Mouse (Mus musculus) CH12.LX (cell line): Measurements from ENCODE around the gene Gm20695. TPM values are rescaled to one million over a fixed set of nuclear protein-coding genes. Genes with fewer than 3 reads are reported as not detected.

ENCODE experiments used
- DNase-seq: peaks from one replicate; pipeline ENCODE4 v3.0.0-alpha.2; 2013; ENCODE audit errors: extremely low read depth
- H3K27ac ChIP-seq: 2 replicates; pipeline ENCODE4 v1.5.1; 2012; ENCODE audit warnings: low read depth, mild to moderate bottlenecking, control low read depth, moderate library complexity; ENCODE audit not compliant: insufficient read depth
- H3K27me3 ChIP-seq: replicated peaks from 2 replicates; pipeline ENCODE3; 2012; ENCODE audit warnings: inconsistent platforms
- H3K36me3 ChIP-seq, 2 experiments: replicated peaks in 1 of 2; 2 replicates each; pipeline versions ENCODE3 to v1.6.1; 2012; ENCODE audit warnings: inconsistent platforms in 1 of 2, low read length in 1 of 2, mild to moderate bottlenecking in 1 of 2, mixed read lengths in 1 of 2, moderate library complexity in 1 of 2; ENCODE audit not compliant: control insufficient read depth in 1 of 2, insufficient read depth in 1 of 2
- H3K4me1 ChIP-seq, 2 experiments: 2 replicates each; pipeline ENCODE4 v1.6.1; 2012; ENCODE audit warnings: inconsistent platforms in 1 of 2, moderate library complexity in 1 of 2; ENCODE audit not compliant: insufficient read depth in 2 of 2, control insufficient read depth in 1 of 2
- H3K4me2 ChIP-seq: 2 replicates; pipeline ENCODE4 v1.6.1; 2012; ENCODE audit warnings: low read depth, mild to moderate bottlenecking, control low read depth; ENCODE audit not compliant: poor library complexity, insufficient read depth, severe bottlenecking
- H3K4me3 ChIP-seq, 3 experiments: fragments of 150-350 bp in 1 of 3; sonication (generic) in 1 of 3; replicated peaks in 1 of 3; 2 replicates each; pipeline versions ENCODE3 to v1.5.1; 2011 to 2012; ENCODE audit warnings: low read depth in 2 of 3, low read length in 2 of 3, mild to moderate bottlenecking in 2 of 3, moderate library complexity in 2 of 3, control low read depth in 1 of 3, improper control_type of control experiment in 1 of 3, inconsistent platforms in 1 of 3, mixed read lengths in 1 of 3; ENCODE audit not compliant: poor library complexity in 1 of 3
- H3K79me2 ChIP-seq: replicated peaks from 2 replicates; pipeline ENCODE4 v1.6.1; 2012; ENCODE audit warnings: mild to moderate bottlenecking, moderate library complexity; ENCODE audit not compliant: control insufficient read depth, poor library complexity, insufficient read depth, severe bottlenecking; ENCODE audit errors: extremely low read depth
- H3K9ac ChIP-seq: 2 replicates; pipeline ENCODE4 v1.6.1; 2012; ENCODE audit warnings: low read depth, mild to moderate bottlenecking, control low read depth, moderate library complexity; ENCODE audit not compliant: insufficient read depth
- H3K9me3 ChIP-seq: replicated peaks from 2 replicates; pipeline ENCODE3; 2012; ENCODE audit warnings: low read length, inconsistent platforms, mixed read lengths
- BHLHE40 ChIP-seq: IDR thresholded peaks from 2 replicates; pipeline ENCODE4 v1.6.1; 2011; ENCODE audit warnings: mild to moderate bottlenecking, low read depth, low read length, improper control_type of control experiment
- CHD1 ChIP-seq: IDR thresholded peaks from 2 replicates; pipeline ENCODE4 v1.6.1; 2012; ENCODE audit warnings: low read depth, low read length, improper control_type of control experiment, inconsistent platforms
- CHD2 ChIP-seq: IDR thresholded peaks from 2 replicates; pipeline ENCODE4 v1.6.1; 2011; ENCODE audit warnings: low read length, improper control_type of control experiment
- EP300 ChIP-seq: IDR thresholded peaks from 2 replicates; pipeline ENCODE4 v1.6.1; 2011; ENCODE audit warnings: low read length, improper control_type of control experiment
- ETS1 ChIP-seq: conservative IDR thresholded peaks from 2 replicates; pipeline ENCODE4 v1.6.1; 2012; ENCODE audit warnings: low read depth, mild to moderate bottlenecking, inconsistent platforms, low read length, improper control_type of control experiment, moderate library complexity
- HCFC1 ChIP-seq: IDR thresholded peaks from 2 replicates; pipeline ENCODE4 v1.6.1; 2012; ENCODE audit warnings: low read depth, mild to moderate bottlenecking, inconsistent platforms, low read length, improper control_type of control experiment
- IRF4 ChIP-seq: IDR thresholded peaks from 2 replicates; pipeline ENCODE4 v1.6.1; 2014; ENCODE audit warnings: low read depth, mild to moderate bottlenecking, inconsistent platforms, low read length, improper control_type of control experiment
- JUN ChIP-seq: IDR thresholded peaks from 2 replicates; pipeline ENCODE4 v1.6.1; 2011; ENCODE audit warnings: low read depth, mild to moderate bottlenecking, low read length, improper control_type of control experiment, moderate library complexity; ENCODE audit not compliant: insufficient read depth
- JUND ChIP-seq: conservative IDR thresholded peaks from 2 replicates; pipeline ENCODE4 v1.6.1; 2011; ENCODE audit warnings: low read depth, low read length, improper control_type of control experiment
- KAT2A ChIP-seq: IDR thresholded peaks from 2 replicates; pipeline ENCODE4 v1.6.1; 2012; ENCODE audit warnings: low read length, improper control_type of control experiment, inconsistent platforms; ENCODE audit not compliant: insufficient replicate concordance
- MAFK ChIP-seq: IDR thresholded peaks from 2 replicates; pipeline ENCODE4 v1.6.1; 2011; ENCODE audit warnings: low read length, improper control_type of control experiment; ENCODE audit not compliant: insufficient replicate concordance
- MAX ChIP-seq: IDR thresholded peaks from 2 replicates; pipeline ENCODE4 v1.6.1; 2011; ENCODE audit warnings: low read length, improper control_type of control experiment
- MAZ ChIP-seq: IDR thresholded peaks from 2 replicates; pipeline ENCODE4 v1.6.1; 2012; ENCODE audit warnings: low read depth, mild to moderate bottlenecking, inconsistent platforms, low read length, improper control_type of control experiment, moderate library complexity
- MEF2A ChIP-seq: IDR thresholded peaks from 2 replicates; pipeline ENCODE4 v1.6.1; 2014; ENCODE audit warnings: low read depth, mild to moderate bottlenecking, inconsistent platforms, low read length, improper control_type of control experiment, borderline replicate concordance
- MXI1 ChIP-seq: IDR thresholded peaks from 2 replicates; pipeline ENCODE4 v1.6.1; 2011; ENCODE audit warnings: mild to moderate bottlenecking, low read depth, low read length, improper control_type of control experiment
- MYC ChIP-seq: IDR thresholded peaks from 2 replicates; pipeline ENCODE4 v1.6.1; 2011; ENCODE audit warnings: low read depth, mild to moderate bottlenecking, improper control_type of control experiment, low read length
- PAX5 ChIP-seq: IDR thresholded peaks from 2 replicates; pipeline ENCODE4 v1.6.1; 2012; ENCODE audit warnings: low read length, inconsistent platforms, mixed read lengths
- POLR2A ChIP-seq: IDR thresholded peaks from 2 replicates; pipeline ENCODE4 v1.6.1; 2011; ENCODE audit warnings: low read depth, mild to moderate bottlenecking, improper control_type of control experiment, low read length
- TBP ChIP-seq: conservative IDR thresholded peaks from 2 replicates; pipeline ENCODE4 v1.6.1; 2011; ENCODE audit warnings: low read depth, low read length, improper control_type of control experiment
- TCF12 ChIP-seq: IDR thresholded peaks from 2 replicates; pipeline ENCODE4 v1.6.1; 2014; ENCODE audit warnings: low read depth, mild to moderate bottlenecking, inconsistent platforms, low read length, improper control_type of control experiment
- USF1 ChIP-seq: IDR thresholded peaks from 2 replicates; pipeline ENCODE4 v1.6.1; 2014; ENCODE audit warnings: low read depth, mild to moderate bottlenecking, inconsistent platforms, low read length, improper control_type of control experiment
- USF2 ChIP-seq: conservative IDR thresholded peaks from 2 replicates; pipeline ENCODE4 v1.6.1; 2011; ENCODE audit warnings: low read depth, low read length, improper control_type of control experiment
- ZC3H11A ChIP-seq: IDR thresholded peaks from 2 replicates; pipeline ENCODE4 v1.6.1; 2012; ENCODE audit warnings: low read depth, mild to moderate bottlenecking, inconsistent platforms, low read length, improper control_type of control experiment
- ZKSCAN1 ChIP-seq: IDR thresholded peaks from 2 replicates; pipeline ENCODE4 v1.6.1; 2012; ENCODE audit warnings: low read depth, inconsistent platforms, low read length, improper control_type of control experiment, borderline replicate concordance
- dilution Hi-C: fragments of 300-500 bp; cut with MboI; formaldehyde crosslinking; loops from 2 replicates; pipeline ENCODE4 v1.14.3; 2020; ENCODE audit warnings: low sequenced_read_pairs; ENCODE audit not compliant: extremely low pct_unique_long_range_greater_than_20kb, extremely low pct_ligation_motif_present
- in situ Hi-C: fragments of 300-500 bp; cut with MboI; formaldehyde crosslinking; loops from 3 replicates; pipeline ENCODE4 v1.14.3; 2019; ENCODE audit warnings: low sequenced_read_pairs, low pct_ligation_motif_present, low pct_unique_long_range_greater_than_20kb, mixed read lengths
- polyA plus RNA-seq: library from polyadenylated mRNA; unstranded; fragments of >175 nt; gene quantifications from 2 replicates; pipeline ENCODE4 v1.2.1, GENCODE M21; 2012; ENCODE audit warnings: low read depth; ENCODE audit not compliant: insufficient read length
- total RNA-seq, 2 experiments: library from RNA; depleted of rRNA; stranded (reverse); fragments of 300-350 nt in 1 of 2; fragments of >200 nt in 1 of 2; gene quantifications; 2 replicates each; pipeline ENCODE4 v1.2.3; 2012 to 2014

Gene Gm20695
- total and polyA plus RNA-seq, 3 experiments, result 0.89 to 1.2 TPM; not detected in 1

DNA sequence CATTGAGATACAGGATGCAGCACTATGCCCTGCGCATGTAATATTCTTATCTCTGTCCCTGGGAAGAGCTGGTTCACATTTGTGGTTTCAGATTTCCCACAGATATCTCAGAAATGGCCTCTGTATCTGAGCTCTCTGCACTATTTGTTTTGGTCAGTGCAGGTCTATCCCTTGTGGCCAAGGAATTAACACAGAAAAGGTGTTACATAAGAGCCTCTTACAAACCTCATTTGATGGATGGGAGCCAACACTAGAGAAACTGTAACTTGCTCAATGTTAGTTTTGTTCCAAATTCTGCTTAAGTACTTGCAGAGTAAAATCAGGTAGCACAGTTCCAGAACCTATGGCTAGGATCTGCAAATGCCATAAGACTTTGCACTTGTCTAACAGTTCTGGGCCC, 49.6 kb downstream of the Gm20695 start:
- H3K4me2 ChIP-seq, result no peak overlapping the region
- H3K79me2 ChIP-seq, result no peaks in the 10 kb centered on the region
- no peaks in the 10 kb centered on the region for H3K27me3 ChIP-seq
- peaks cover 68 to 90% of the 10 kb centered on the region in 2 experiments for H3K36me3 ChIP-seq
- in situ Hi-C loops (no loop called here), dilution Hi-C loops (no loop called here)
- peaks cover 0 to 2% of the 10 kb centered on the region in 2 experiments; a peak in 1 of 4 replicates for H3K4me1 ChIP-seq
- no peak overlapping the region for H3K4me3 ChIP-seq
- TF ChIP-seq ZKSCAN1, result no peak
- no peak for TF ChIP-seq PAX5
- TF ChIP-seq CHD1, result no peak
- TF ChIP-seq USF2, result no peak
- no peak for TF ChIP-seq MYC
- no peak for TF ChIP-seq MAX
- TF ChIP-seq IRF4, result no peak
- no peak for TF ChIP-seq TBP
- TF ChIP-seq EP300, result no peak
- no peak for TF ChIP-seq HCFC1
- no peak for TF ChIP-seq ZC3H11A
- TF ChIP-seq POLR2A, result no peak
- TF ChIP-seq CHD2, result no peak
- no peak for TF ChIP-seq MXI1
- TF ChIP-seq JUND, result no peak
- no peak for TF ChIP-seq JUN
- H3K27ac ChIP-seq, result no peak overlapping the region
- DNase-seq, result no peak
- no peak overlapping the region for H3K9ac ChIP-seq
- no peaks in the 10 kb centered on the region for H3K9me3 ChIP-seq

DNA sequence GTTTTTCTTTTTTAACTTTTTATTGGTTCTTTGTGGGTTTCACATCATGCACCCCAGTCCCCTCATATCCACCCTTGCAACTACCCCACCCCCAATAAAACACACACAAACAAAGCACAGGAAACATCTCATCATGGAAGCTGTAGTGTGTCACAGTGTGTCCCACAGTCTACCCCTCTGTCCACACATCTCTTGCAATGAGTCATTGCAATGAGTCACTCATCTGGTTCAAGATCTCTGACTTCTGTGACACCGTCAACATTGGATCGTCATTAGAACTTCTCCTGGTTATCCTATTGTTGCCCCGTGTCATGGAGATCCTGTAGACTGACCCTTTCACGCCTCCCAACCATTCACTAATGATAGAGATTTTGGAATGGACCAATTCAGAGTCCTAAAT, 50.3 kb downstream of the Gm20695 start:
- Histone ChIP-seq H3K9me3 (no peaks in the 10 kb centered on the region), H3K79me2 (no peaks in the 10 kb centered on the region), H3K4me2 (no peak overlapping the region), H3K27ac (no peak overlapping the region), H3K36me3 (peaks cover 66 to 88% of the 10 kb centered on the region in 2 experiments), H3K9ac (no peak overlapping the region), H3K4me1 (peaks cover 0 to 2% of the 10 kb centered on the region in 2 experiments; a peak in 1 of 4 replicates), H3K4me3 (no peak overlapping the region), H3K27me3 (no peaks in the 10 kb centered on the region)
- DNase-seq, result no peak
- dilution Hi-C loops, result no loop called here
- TF ChIP-seq MAZ (no peak), KAT2A (no peak), IRF4 (no peak), MEF2A (no peak), TCF12 (no peak), MYC (no peak), HCFC1 (no peak), MXI1 (no peak), BHLHE40 (no peak), USF1 (no peak), ZKSCAN1 (no peak), MAFK (no peak), ETS1 (no peak), EP300 (no peak), ZC3H11A (no peak)
- in situ Hi-C loops, result no loop called here
